Mouse (Mus musculus) embryonic fibroblast, embryonic 13.5 days (primary cell): ENCODE measurements around the gene Heph.

Experiments
- CTCF ChIP-seq: IDR thresholded peaks from 2 replicates; pipeline ENCODE4 v1.5.1; 2011; ENCODE audit warnings: mild to moderate bottlenecking, control low read depth, low read length, moderate library complexity, borderline replicate concordance; ENCODE audit not compliant: insufficient read depth
- POLR2A ChIP-seq: IDR thresholded peaks from 2 replicates; pipeline ENCODE4 v1.6.1; 2011; ENCODE audit warnings: low read depth, mild to moderate bottlenecking, control low read depth, low read length, moderate library complexity

GRCm38 (mm10) chrX:96416970-96417369 lies 38.2 kb upstream of the Heph start:
- TF ChIP-seq CTCF = no peak
- no peak for TF ChIP-seq POLR2A
